Mouse (Mus musculus) mesoderm, embryonic 11.5 days (tissue): ENCODE measurements around the gene Vgf.

Experiments
- DNase-seq: peaks from one replicate; pipeline ENCODE4 v3.0.0-alpha.2; 2012; ENCODE audit warnings: low read depth, low spot score

Vgf gene

GRCm38 (mm10) chr5:137026092-137026491, at the start of gene Vgf:
Gene Vgf (plus strand): TSS chr5:137026392.
- DNase-seq: no peak

- DNase-seq: no peak
Observed at GRCm38 (mm10) chr5:136977769-136978168, 48.4 kb upstream of the Vgf start.

- DNase-seq: no peak
Observed at GRCm38 (mm10) chr5:136979762-136980161, 46.4 kb upstream of the Vgf start.

DNA sequence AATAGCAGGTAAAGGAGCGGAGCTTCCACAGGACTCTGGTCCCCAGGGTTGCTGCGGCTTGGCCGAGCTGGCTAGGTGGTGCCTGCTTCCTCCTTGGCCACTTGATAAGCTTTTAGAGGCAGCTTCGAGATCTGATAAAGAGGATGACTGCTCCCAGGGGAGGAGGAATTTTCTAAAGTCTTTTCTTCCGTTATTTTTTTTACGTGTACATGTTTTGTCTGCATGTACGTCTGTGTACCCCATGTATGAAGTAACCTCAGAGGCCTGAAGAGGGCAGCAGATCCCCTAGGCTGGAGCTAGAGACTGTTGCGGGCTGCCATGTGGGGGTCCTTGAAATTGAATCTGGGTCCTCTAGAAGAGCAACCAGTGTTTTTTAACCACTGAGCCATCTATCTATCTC, 45.2 kb upstream of the Vgf start:
- no peak for DNase-seq

- DNase-seq: peak; percentile 50
Observed at GRCm38 (mm10) chr5:136982338-136982930, 43.8 kb upstream of the Vgf start.

DNA sequence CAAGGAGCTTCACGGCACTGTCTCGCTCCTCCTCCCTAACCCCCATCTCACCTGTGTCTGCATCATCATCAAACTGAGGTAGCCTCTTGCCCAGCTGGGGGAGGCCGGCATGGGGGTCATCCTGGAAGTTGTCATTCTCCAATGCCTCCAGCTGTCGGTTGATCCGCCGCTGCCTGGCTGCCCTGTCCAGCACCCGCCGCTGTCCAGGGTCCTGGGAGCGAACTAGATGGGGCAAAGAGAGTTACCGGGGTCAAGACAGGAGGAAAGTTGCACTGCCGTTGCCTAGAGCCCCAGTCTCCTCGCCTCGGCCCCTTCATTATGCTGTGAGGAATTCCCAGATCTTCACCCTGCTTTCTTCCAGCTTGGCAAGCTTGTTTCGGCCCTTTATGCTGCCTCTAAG, 41.4 kb upstream of the Vgf start:
- DNase-seq: no peak

DNA sequence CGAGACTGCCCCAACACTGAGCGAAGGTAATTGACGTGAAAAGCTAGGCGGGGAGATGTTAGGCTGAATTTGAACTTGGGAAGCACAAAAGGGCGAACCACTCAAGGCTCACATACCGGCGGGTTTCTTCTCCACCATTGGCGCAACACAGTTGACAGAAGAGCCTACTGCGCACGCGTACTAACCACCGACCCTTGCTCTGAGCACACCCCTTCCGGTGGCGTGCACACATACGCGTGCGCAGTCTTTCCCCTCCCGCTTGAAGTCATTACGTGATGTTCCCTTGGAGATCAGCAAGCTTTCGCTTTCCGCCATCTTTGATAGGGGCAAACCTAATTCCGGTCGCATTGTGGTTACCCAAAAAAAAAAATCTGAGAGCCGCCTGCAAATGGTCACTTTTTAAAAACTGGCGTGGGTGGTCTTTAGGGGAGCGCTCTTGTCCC, 39.5 kb upstream of the Vgf start, which contains the start of gene Plod3:
Gene Plod3, plus strand, starts transcription at position 325 of the 443 bp plus-strand sequence.
- peak; percentile 100 for DNase-seq

GRCm38 (mm10) chr5:136987138-136987933, 38.9 kb upstream of the Vgf start:
- peak; percentile 78 for DNase-seq

DNA sequence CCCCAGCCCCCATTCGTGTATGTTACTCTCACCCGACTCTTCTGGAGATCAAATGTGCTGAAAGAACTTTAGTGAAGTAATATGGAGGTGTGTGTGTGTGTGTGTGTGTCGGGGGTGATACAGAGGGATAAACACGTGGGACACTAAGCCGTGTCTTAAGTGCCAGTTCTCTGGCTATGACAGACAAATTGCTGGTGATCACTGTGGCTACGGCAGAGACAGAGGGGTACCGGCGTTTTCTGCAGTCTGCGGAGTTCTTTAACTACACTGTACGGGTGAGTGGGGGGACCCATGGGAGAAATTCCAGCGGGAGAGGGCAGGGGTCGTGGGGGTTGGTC, 38.3 kb upstream of the Vgf start, which contains the start of gene Znhit1:
Gene Znhit1, minus strand, starts transcription at position 88 of the 338 bp plus-strand sequence.
- no peak for DNase-seq

DNA sequence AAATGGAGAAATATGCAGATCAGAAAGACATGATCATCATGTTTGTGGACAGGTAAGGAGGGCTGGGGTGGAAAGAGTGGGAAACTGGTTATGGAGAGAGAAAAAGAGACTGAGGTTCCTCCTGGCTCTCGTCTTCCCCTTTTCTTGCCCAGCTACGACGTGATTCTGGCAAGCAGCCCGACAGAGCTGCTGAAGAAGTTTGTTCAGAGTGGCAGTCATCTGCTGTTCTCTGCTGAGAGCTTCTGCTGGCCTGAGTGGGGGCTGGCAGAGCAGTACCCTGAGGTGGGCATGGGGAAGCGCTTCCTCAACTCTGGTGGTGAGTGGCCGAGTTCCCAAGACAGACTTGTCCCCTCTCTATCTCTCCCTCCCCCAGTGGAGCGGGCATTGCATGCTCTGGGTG, 37.8 kb upstream of the Vgf start:
- no peak for DNase-seq

GRCm38 (mm10) chr5:136989801-136990200, 36.4 kb upstream of the Vgf start:
- no peak for DNase-seq

GRCm38 (mm10) chr5:136999449-136999848, 26.7 kb upstream of the Vgf start:
- no peak for DNase-seq

DNA sequence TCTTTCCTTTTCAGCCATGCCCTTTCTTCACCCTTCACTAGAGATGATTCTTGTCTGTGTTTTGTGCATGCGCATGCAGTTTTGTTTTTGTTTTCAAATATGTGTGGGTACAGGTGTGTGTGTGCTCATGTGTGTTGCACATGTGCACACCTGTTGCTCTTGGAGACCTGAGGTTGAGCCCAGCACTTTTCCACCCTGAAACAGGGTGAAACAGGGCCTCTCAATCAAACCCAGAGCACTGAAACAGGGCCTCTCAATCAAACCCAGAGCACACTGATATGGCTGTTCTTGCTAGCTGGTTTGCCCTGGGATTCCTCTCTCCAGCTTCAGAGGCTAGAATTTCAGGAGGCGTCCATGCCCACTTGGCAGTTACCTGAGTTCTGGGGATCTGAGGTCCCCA, 25.6 kb upstream of the Vgf start:
- DNase-seq: no peak

GRCm38 (mm10) chr5:137007276-137007675, 18.9 kb upstream of the Vgf start:
- DNase-seq: no peak

GRCm38 (mm10) chr5:137009988-137010387, 16.2 kb upstream of the Vgf start:
- DNase-seq: peak; percentile 56

GRCm38 (mm10) chr5:137012401-137012950, 13.7 kb upstream of the Vgf start:
- DNase-seq: no peak

DNA sequence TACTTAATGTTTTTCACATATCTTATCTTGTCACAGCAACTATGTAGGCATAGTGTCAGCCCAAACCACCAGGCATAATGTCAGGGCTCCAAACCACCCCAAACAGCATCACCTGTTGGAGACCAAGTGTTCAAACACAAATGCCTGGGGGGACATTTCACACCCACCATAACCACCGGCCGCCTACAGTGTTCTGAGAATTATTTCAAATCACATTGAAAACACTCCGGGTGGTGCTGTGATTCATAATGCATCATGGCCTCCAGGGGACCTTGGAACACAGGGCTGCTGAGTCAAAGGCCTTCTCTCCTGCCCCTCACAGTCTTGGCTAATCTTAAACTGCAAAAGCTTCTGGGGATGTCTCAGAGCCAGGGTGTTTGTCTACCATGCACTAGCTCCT, 10.3 kb upstream of the Vgf start:
- DNase-seq: no peak

DNA sequence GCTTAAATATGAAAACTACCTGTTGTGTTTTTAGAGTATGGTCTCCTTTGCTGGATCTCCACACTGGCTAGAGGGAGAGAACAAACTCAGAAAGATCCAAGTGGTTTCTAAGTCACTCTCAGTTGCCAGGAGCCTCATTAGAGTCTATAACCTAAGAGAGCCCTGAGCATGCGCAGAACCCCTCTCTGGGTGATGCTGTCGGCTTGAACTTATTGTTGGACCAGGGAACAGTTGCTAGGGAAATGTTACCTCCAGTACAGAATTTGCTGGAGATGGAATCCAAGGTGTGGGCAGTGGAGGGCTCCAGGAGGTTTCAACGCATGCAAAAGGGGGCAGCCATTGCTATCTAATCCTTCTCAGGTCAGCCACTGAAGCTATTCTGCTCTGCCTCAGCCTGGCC, 1.9 kb upstream of the Vgf start:
- no peak for DNase-seq

DNA sequence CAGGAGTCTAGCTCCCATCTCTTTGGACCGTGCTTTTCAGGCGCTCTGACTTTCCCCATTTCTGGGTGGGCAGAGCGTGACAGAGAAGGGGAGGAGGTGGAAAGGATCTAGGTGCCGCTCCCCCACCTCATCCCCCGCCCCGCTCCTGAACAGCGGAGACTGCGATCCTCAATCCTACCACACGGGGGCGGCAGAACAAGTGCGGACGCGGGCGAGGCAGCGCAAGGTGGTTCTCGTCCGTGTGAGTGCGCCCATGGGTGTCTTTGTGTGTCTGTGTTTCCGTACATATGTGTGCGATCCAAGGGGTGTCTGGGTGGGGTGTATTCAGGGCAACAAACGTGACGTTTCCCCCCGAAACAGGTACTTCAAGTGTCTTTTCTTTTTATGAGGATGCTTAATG, 1.1 kb upstream of the Vgf start:
- DNase-seq: peak; percentile 76

DNA sequence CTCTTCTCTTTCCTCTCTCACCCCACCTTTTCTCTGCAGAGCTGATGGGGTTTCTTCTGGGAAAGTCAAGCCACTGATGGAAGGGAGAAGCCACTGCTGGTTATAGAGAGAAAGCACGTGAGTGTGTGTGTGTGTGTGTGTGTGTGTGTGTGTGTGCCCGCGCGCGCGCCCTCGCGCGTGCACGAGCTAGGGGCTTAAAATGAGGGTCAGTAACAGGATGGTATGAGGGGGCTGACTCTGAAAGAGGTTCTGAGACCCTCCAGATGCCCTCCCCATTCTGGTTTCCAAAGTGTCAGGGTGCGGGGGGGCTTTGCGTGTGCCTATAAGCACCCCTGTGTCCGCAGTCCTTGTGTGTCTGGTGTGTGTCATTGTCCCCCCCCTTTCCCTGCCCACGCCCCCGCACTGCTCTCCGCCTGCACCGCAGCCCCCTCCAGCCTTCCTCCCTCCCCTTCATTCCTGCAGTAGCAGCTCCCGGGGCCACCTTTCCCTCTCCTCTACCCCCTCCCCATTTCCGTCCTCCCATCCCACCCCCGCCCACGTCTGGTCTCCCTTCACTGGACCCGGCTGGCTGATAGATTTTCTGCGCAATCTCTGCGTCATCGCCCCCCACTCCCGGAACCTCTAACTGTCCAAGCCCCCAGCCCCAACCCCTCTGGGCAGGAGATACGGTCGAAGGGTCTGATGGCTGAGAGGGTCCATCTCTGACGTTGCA, 2.5 kb downstream of the Vgf start:
- DNase-seq: no peak

- DNase-seq: no peak
Observed at GRCm38 (mm10) chr5:137029273-137029585, 3.0 kb downstream of the Vgf start.

GRCm38 (mm10) chr5:137029643-137030415, 3.6 kb downstream of the Vgf start:
- DNase-seq: peak; percentile 97
